Mouse (Mus musculus): Measurements from ENCODE around the gene Cenpk.

DNA sequence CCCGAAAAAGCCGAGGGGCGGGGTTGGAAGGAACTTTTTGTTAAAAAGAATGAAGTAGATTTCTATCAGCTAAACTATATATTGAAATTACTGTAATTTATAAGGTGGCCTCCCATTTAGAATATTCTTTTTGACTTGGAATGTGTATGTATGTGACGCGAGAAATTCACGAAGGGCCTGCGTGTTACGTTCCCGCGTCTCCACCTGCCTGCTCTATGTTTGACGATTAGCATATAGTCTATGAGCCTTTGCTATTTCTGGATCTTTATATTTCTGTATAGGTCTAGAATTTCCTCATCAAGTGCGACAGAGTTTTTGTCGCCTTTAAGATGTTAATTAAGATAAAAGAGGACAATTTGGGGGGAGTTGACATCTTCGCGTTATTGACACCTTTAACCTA lies 770 bp downstream of the Cenpk start:
- TF ChIP-seq MYB (IDR thresholded peaks at IDR 0.05; ENCODE audit: low read depth, low read length), result no peak
- no peak for TF ChIP-seq CTCF (IDR thresholded peaks at IDR 0.05 in 2 of 3, conservative IDR thresholded peaks at IDR 0.05 in 1 of 3; ENCODE audit: control insufficient read depth in 1 of 3, insufficient read depth in 1 of 3, low read depth in 2 of 3, low read length in 3 of 3, poor library complexity in 1 of 3, severe bottlenecking in 1 of 3)
- TF ChIP-seq MAFK (IDR thresholded peaks at IDR 0.05; ENCODE audit: borderline replicate concordance, low read depth, low read length), result no peak
- TF ChIP-seq TAL1 (IDR thresholded peaks at IDR 0.05; ENCODE audit: low read length), result no peak
